Mouse (Mus musculus): Measurements from ENCODE around the gene Olfr1395. TPM values are rescaled to one million over a fixed set of nuclear protein-coding genes. Genes with fewer than 3 reads are reported as not detected.
"Not testable (repeated sequence)": the region's sequence is repeated elsewhere in the genome, so short reads cannot be mapped to it uniquely, and the experiment has no call there.

Olfr1395 gene
- polyA plus RNA-seq, 1 experiment from 2014 or later: not detected

DNA sequence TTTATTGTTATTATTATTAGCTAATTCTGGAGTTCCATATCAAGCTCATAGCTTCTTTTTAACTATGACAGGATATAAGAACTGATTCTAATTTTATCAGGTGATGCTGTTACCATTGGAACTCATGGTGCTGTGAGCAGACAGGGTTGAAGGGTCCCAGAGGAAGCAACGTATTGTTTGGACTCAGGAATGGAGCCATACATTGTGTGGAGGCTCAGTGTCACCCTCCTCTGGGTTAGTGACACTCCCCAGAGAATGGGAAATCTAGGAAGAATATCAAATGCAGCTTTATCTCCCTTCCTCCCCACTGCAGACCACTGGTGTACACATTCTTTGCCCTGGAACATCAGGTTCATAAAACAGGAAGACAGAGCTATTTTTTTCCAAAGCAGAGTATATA lies 41.1 kb downstream of the Olfr1395 start:
- Histone ChIP-seq H3K27me3 (no peaks in the 10 kb centered on the region), H3K4me2 (replicated peaks) (no peak overlapping the region), H3K4me1 (no peaks in the 10 kb centered on the region), H3K36me3 (no peaks in the 10 kb centered on the region), H3K27ac (no peak overlapping the region), H3K9me3 (no peaks in the 10 kb centered on the region), H3K4me3 (no peak overlapping the region), H3K9ac (no peak overlapping the region)
- WGBS: 62% methylated on average over 1 of the region's 1 CpGs
- no peak for ATAC-seq (ENCODE audit: low FRiP score, low read depth)

DNA sequence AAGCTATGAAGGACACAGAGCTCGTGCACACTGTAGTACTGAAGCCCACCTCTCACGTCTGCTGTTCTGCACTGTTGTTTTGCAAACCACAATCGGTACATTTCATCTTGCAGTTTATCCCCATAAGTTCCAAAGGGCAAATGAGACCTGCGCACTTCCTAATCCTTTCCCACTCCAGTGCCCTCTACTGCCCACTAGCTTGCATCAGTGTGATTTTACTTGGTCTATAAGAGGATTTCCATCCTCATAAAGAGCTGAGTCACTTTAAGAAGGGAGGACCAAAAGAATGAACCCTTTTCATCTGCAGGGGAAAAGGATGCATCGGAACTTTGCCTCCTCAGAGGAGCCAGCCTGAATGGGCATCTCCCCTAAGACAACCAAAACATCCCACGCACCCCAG lies 44.4 kb downstream of the Olfr1395 start:
- ATAC-seq (ENCODE audit: low FRiP score, low read depth): no peak
- Histone ChIP-seq H3K4me1 (no peaks in the 10 kb centered on the region), H3K4me3 (no peak overlapping the region), H3K9ac (no peak overlapping the region), H3K4me2 (replicated peaks) (no peak overlapping the region), H3K9me3 (no peaks in the 10 kb centered on the region), H3K27me3 (no peaks in the 10 kb centered on the region), H3K27ac (no peak overlapping the region), H3K36me3 (no peaks in the 10 kb centered on the region)
- WGBS: 82% methylated on average over 6 of the region's 6 CpGs

DNA sequence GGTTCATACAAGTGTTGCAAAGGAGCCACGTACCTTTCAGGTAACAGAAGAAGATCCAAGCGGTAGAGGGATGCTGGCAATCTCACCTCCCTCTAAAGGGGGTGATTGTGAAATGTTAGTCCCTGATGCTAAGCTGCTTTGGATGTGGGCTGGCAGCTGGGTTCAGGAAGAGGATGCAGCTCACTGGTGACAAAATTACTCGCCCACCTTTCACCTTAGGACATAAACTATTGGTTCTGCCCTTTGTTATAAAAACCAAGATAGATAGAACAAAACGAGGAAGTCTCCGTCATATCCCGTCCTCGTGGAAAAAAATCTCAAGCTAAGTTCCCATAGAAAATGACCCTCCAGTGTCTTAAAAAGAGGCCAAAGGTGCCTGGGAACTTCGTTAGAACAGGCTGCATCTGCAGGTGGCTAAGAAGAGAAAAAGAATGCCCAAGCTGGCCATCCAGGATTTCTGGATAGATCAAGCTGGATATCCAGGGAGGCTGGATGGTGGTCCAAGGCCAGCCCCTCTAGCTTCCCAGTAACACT lies 44.9 kb downstream of the Olfr1395 start, which contains the start of gene Btnl9:
Gene Btnl9, minus strand, starts transcription at position 205 of the 534 bp plus-strand sequence.
- Histone ChIP-seq H3K4me1 (no peaks in the 10 kb centered on the region), H3K27me3 (no peaks in the 10 kb centered on the region), H3K4me2 (replicated peaks) (no peak within 1 kb of the TSS), H3K9me3 (no peaks in the 10 kb centered on the region), H3K4me3 (no peak within 1 kb of the TSS), H3K27ac (no peak within 1 kb of the TSS), H3K36me3 (no peaks in the 10 kb centered on the region), H3K9ac (no peak within 1 kb of the TSS)
- ATAC-seq (ENCODE audit: low FRiP score, low read depth): no peak
- WGBS: 79% methylated on average over 8 of the region's 8 CpGs

DNA sequence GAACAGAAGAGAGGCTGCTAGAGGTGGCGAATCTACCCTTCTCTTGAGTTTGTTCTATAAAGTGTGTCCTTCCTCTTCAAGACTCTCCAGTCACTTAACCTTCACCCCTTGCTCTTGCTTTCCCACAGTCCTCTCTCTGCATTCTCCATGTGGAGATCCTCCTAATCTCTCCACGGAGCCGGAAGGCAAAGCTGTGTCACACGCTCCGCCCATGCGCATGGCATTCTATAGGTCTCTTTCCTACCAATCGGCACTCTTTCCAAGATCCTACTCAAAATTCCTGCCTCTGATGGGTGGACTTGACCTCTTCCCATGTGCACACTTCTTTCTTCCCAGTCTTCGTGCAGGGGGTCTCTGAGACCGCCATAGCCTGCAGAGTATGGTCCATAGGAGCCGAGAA lies 45.6 kb downstream of the Olfr1395 start:
- no peak for ATAC-seq (ENCODE audit: low FRiP score, low read depth)
- 81% methylated on average over 10 of the region's 10 CpGs for WGBS

DNA sequence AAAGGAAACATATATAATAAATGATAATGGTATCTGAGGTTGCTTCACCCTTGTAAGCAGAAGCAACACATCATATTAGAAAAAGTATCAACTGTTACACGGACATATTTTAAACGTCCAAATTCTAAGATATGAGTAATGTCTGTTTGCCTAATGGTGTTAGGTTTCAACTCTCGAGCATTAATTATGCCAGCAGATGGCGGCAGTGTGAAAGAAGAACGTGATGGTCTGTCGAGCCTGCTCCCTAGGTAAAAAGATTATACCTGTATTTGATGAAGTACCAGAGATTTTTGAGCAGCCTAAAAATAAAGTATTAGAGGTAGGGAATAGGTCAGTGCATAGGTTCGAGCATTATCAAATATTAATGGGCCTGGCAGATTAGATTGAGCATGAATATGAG lies 47.7 kb downstream of the Olfr1395 start:
- WGBS: 5% methylated on average over 7 of the region's 7 CpGs
- Histone ChIP-seq H3K27ac (no peak overlapping the region), H3K9me3 (no peaks in the 10 kb centered on the region), H3K36me3 (no peaks in the 10 kb centered on the region), H3K9ac (no peak overlapping the region), H3K4me2 (replicated peaks) (no peak overlapping the region), H3K4me1 (no peaks in the 10 kb centered on the region), H3K4me3 (no peak overlapping the region), H3K27me3 (no peaks in the 10 kb centered on the region)
- no peak for ATAC-seq (ENCODE audit: low FRiP score, low read depth)

More for the DNA sequence above, 45.6 kb downstream of the Olfr1395 start:
- Histone ChIP-seq H3K4me3 (no peak overlapping the region), H3K9ac (no peak overlapping the region), H3K4me2 (replicated peaks) (no peak overlapping the region), H3K27ac (no peak overlapping the region), H3K36me3 (no peaks in the 10 kb centered on the region), H3K9me3 (no peaks in the 10 kb centered on the region), H3K27me3 (no peaks in the 10 kb centered on the region), H3K4me1 (no peaks in the 10 kb centered on the region)

DNA sequence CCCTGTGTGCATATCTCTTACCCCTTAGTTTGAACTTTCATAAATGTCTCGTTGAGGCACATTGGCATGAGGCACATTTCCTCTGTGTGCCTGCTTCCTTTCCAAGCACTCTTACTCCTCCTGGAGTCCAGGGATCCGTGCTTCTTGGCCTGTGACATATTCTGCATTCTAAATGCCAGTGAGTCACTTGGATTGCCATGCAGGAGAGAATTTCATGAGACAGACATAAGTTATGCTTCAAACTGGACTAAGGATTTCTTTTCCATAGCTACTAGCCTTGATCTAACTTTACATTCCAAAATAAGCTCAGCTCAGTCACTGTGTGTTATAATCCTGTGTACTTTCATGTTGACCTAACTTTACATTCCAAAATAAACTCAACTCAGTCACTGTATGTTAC lies 49.0 kb downstream of the Olfr1395 start:
- Histone ChIP-seq H3K9me3 (no peaks in the 10 kb centered on the region), H3K4me2 (replicated peaks) (no peak overlapping the region), H3K36me3 (no peaks in the 10 kb centered on the region), H3K27me3 (no peaks in the 10 kb centered on the region), H3K9ac (no peak overlapping the region), H3K27ac (no peak overlapping the region), H3K4me1 (no peaks in the 10 kb centered on the region), H3K4me3 (no peak overlapping the region)
- no peak for ATAC-seq (ENCODE audit: low FRiP score, low read depth)
- 57% methylated on average over 2 of the region's 2 CpGs for WGBS

DNA sequence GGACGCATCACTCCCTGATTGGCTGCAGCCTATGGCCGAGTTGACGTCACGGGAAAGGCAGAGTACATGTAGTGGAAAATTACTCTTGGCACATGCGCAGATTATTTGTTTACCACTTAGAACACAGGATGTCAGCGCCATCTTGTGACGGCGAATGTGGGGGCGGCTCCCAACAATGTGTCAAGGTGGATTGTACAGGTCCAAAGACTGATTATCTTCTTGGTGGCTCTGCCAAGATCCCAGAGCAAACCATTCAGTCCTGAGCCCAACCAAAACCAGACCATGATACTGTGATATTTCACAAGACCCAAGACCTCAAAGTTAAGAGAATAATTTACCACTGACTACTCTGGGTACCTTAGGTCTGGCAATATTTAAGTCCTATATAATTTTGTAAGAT lies 52.7 kb downstream of the Olfr1395 start:
- not testable (repeated sequence) for H3K4me3 ChIP-seq; H3K9me3 ChIP-seq; H3K36me3 ChIP-seq; H3K27me3 ChIP-seq; H3K4me2 ChIP-seq (replicated peaks); H3K27ac ChIP-seq; H3K4me1 ChIP-seq; ATAC-seq (ENCODE audit: low FRiP score, low read depth); H3K9ac ChIP-seq
- 93% methylated on average over 9 of the region's 9 CpGs for WGBS

DNA sequence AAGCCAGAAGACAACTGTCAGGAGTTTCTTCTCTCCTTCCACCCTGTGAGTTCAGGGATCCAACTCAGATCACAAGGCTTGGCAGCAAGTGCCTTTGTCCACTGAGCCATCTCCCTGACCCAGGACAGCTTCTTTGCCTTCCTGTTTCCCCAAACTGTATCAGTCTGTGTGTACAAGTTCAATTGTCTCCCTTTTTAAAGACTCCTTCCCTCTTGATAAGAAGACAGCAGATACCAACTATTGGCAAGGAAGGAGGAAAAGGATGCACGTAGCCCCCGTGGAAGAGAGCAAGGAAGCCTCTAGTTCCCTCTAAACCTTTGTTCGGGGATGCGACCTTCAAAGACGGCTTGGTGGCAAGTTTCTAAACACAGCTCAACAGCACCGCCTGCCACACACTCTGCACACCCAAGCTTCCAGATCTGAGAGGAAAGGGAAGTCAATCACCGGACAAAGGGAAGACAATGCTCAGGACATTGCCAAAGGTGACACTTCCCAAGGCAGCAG lies 53.8 kb downstream of the Olfr1395 start:
- no peak for ATAC-seq (ENCODE audit: low FRiP score, low read depth)
- Histone ChIP-seq H3K4me1 (no peaks in the 10 kb centered on the region), H3K36me3 (no peaks in the 10 kb centered on the region), H3K27me3 (no peaks in the 10 kb centered on the region), H3K4me3 (no peak overlapping the region), H3K4me2 (replicated peaks) (no peak overlapping the region), H3K9me3 (no peaks in the 10 kb centered on the region), H3K9ac (no peak overlapping the region), H3K27ac (no peak overlapping the region)
- WGBS: 89% methylated on average over 7 of the region's 7 CpGs

Other genes starting within 250 kb of the Olfr1395 start
- 0.10 and 0.13 TPM in 2 replicates for gene Gm5431, start 240.1 kb upstream of the Olfr1395 start, polyA plus RNA-seq (2015; fragmentation: Nextera tagmentation; extraction: Ambion mirVana)
- 3.1 and 3.3 TPM in 2 replicates for gene Psme2b, start 196.1 kb upstream of the Olfr1395 start, polyA plus RNA-seq (2015; fragmentation: Nextera tagmentation; extraction: Ambion mirVana)
- not detected in 2 replicates for gene Olfr56, start 163.4 kb upstream of the Olfr1395 start, polyA plus RNA-seq (2015; fragmentation: Nextera tagmentation; extraction: Ambion mirVana)
- 0.17 and 0.23 TPM in 2 replicates for gene 9930111J21Rik1, start 162.9 kb upstream of the Olfr1395 start, polyA plus RNA-seq (2015; fragmentation: Nextera tagmentation; extraction: Ambion mirVana)
- gene Gm12185, start 150.0 kb upstream of the Olfr1395 start, polyA plus RNA-seq (2015; fragmentation: Nextera tagmentation; extraction: Ambion mirVana): not detected in 2 replicates
- gene Tgtp1, start 148.1 kb upstream of the Olfr1395 start, polyA plus RNA-seq (2015; fragmentation: Nextera tagmentation; extraction: Ambion mirVana): 0.23 and 0.47 TPM in 2 replicates
- gene 9930111J21Rik2, start 91.0 kb upstream of the Olfr1395 start, polyA plus RNA-seq (2015; fragmentation: Nextera tagmentation; extraction: Ambion mirVana): 0.24 and 0.27 TPM in 2 replicates
- 0.28 TPM in 1 of 2 replicates, not detected in the other for gene Tgtp2, start 78.1 kb upstream of the Olfr1395 start, polyA plus RNA-seq (2015; fragmentation: Nextera tagmentation; extraction: Ambion mirVana)
- 0.90 and 0.98 TPM in 2 replicates for gene Ifi47, start 65.7 kb upstream of the Olfr1395 start, polyA plus RNA-seq (2015; fragmentation: Nextera tagmentation; extraction: Ambion mirVana)
- 0.04 TPM in 1 of 2 replicates, not detected in the other for gene Olfr1396, start 27.4 kb upstream of the Olfr1395 start, polyA plus RNA-seq (2015; fragmentation: Nextera tagmentation; extraction: Ambion mirVana)
- not detected in 2 replicates for gene Olfr1394, start 12.1 kb downstream of the Olfr1395 start, polyA plus RNA-seq (2015; fragmentation: Nextera tagmentation; extraction: Ambion mirVana)
- gene Btnl9, start 44.9 kb downstream of the Olfr1395 start, polyA plus RNA-seq (2015; fragmentation: Nextera tagmentation; extraction: Ambion mirVana): 1.0 and 1.5 TPM in 2 replicates
- 44.5 and 48.8 TPM in 2 replicates for gene Zfp62, start 61.0 kb downstream of the Olfr1395 start, polyA plus RNA-seq (2015; fragmentation: Nextera tagmentation; extraction: Ambion mirVana)
- gene Mgat1, start 101.9 kb downstream of the Olfr1395 start, polyA plus RNA-seq (2015; fragmentation: Nextera tagmentation; extraction: Ambion mirVana): 56.3 and 60.7 TPM in 2 replicates
- gene Olfr1393, start 136.0 kb downstream of the Olfr1395 start, polyA plus RNA-seq (2015; fragmentation: Nextera tagmentation; extraction: Ambion mirVana): not detected in 2 replicates
- 0.06 TPM in 1 of 2 replicates, not detected in the other for gene Olfr1392, start 143.0 kb downstream of the Olfr1395 start, polyA plus RNA-seq (2015; fragmentation: Nextera tagmentation; extraction: Ambion mirVana)
- gene Olfr10, start 162.5 kb downstream of the Olfr1395 start, polyA plus RNA-seq (2015; fragmentation: Nextera tagmentation; extraction: Ambion mirVana): not detected in 2 replicates
- not detected in 2 replicates for gene Olfr1391, start 180.5 kb downstream of the Olfr1395 start, polyA plus RNA-seq (2015; fragmentation: Nextera tagmentation; extraction: Ambion mirVana)
- gene Olfr1390, start 192.9 kb downstream of the Olfr1395 start, polyA plus RNA-seq (2015; fragmentation: Nextera tagmentation; extraction: Ambion mirVana): not detected in 2 replicates